Mouse (Mus musculus): Measurements from ENCODE around the gene Ifnlr1. TPM values are rescaled to one million over a fixed set of nuclear protein-coding genes. Genes with fewer than 3 reads are reported as not detected.

The Ifnlr1 gene
- total and polyA plus RNA-seq, 3 experiments = 1.8 to 3.2 (median 2.0) TPM

- intact Hi-C loops (cut with DNase I) = no loop called here
- 58% methylated on average over 5 of the region's 5 CpGs for WGBS
Measured at GRCm38 (mm10) chr4:135738237-135738636, 52.1 kb downstream of the Ifnlr1 start.

DNA sequence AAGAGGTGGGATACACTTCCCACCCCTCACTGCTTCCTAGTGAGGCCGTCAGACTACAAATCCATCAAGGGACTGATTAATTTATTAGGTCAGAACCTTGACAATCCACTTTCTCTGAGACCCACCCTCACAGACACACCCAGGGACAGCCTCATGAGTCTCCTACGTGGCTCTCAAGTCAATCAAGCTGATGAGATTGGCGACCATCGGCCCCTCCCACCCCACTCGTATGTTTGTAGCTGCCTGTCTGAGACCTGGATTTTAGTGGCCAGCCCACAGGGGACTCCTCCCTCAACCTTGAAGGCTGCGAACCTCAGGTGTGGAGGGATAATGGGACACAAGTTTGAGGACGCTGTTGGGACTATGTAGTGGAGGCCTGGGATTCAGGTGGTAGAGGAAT is 53.1 kb downstream of the Ifnlr1 start:
- 68% methylated on average over 7 of the region's 7 CpGs for WGBS
- no peak overlapping the region for H3K4me3 ChIP-seq
- H3K27me3 ChIP-seq (ENCODE audit: control insufficient read depth, insufficient read depth, low read length) = no peaks in the 10 kb centered on the region
- no peak for DNase-seq
- no peak overlapping the region for H3K27ac ChIP-seq
- H3K4me1 ChIP-seq (ENCODE audit: control insufficient read depth, insufficient read depth, low read length) = no peaks in the 10 kb centered on the region
- no peak overlapping the region for H3K9ac ChIP-seq (ENCODE audit: low read depth, low read length)
- no peaks in the 10 kb centered on the region for H3K79me2 ChIP-seq (replicated peaks; ENCODE audit: control insufficient read depth, insufficient read depth, low read length)
- no peaks in the 10 kb centered on the region for H3K36me3 ChIP-seq (ENCODE audit: control insufficient read depth, insufficient read depth, low read length)
- TF ChIP-seq POLR2A (IDR thresholded peaks at IDR 0.05; ENCODE audit: insufficient read depth, low read depth, low read length) (no peak), EP300 (IDR thresholded peaks at IDR 0.05; ENCODE audit: insufficient read depth, low read depth, low read length) (no peak), CTCF (IDR thresholded peaks at IDR 0.05) (no peak)
- intact Hi-C loops (cut with DNase I) = no loop called here

More at GRCm38 (mm10) chr4:135738237-135738636, 52.1 kb downstream of the Ifnlr1 start:
- H3K9ac ChIP-seq (ENCODE audit: low read depth, low read length) = no peak overlapping the region
- DNase-seq = no peak
- no peaks in the 10 kb centered on the region for H3K79me2 ChIP-seq (replicated peaks; ENCODE audit: control insufficient read depth, insufficient read depth, low read length)
- H3K4me3 ChIP-seq = no peak overlapping the region
- TF ChIP-seq POLR2A (IDR thresholded peaks at IDR 0.05; ENCODE audit: insufficient read depth, low read depth, low read length) (no peak), EP300 (IDR thresholded peaks at IDR 0.05; ENCODE audit: insufficient read depth, low read depth, low read length) (no peak), CTCF (IDR thresholded peaks at IDR 0.05) (no peak)
- no peaks in the 10 kb centered on the region for H3K36me3 ChIP-seq (ENCODE audit: control insufficient read depth, insufficient read depth, low read length)
- no peaks in the 10 kb centered on the region for H3K4me1 ChIP-seq (ENCODE audit: control insufficient read depth, insufficient read depth, low read length)
- H3K27me3 ChIP-seq (ENCODE audit: control insufficient read depth, insufficient read depth, low read length) = no peaks in the 10 kb centered on the region
- H3K27ac ChIP-seq = no peak overlapping the region

DNA sequence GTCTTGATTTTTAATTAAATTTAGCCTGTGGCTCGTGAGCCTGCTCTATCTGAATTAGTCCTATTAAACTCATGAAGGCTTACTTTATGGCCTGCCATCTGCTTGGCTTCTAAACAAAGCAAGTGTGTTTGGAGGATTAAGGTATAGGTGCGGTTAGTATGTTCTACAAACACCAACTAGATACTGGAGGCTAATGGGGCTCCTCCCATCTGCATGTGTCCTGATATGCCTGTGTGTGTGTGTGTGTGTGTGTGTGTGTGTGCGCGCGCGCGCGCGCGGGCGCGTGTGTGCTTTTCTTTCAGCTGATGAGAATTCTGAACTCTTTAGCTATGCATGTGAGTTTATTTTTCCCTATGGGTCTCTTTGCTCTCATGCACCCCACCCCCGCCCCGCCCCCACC is 53.6 kb downstream of the Ifnlr1 start:
- H3K4me1 ChIP-seq (ENCODE audit: control insufficient read depth, insufficient read depth, low read length) = no peaks in the 10 kb centered on the region
- 96% methylated on average over 14 of the region's 14 CpGs for WGBS
- no peak overlapping the region for H3K4me3 ChIP-seq
- no peak for DNase-seq
- no peaks in the 10 kb centered on the region for H3K36me3 ChIP-seq (ENCODE audit: control insufficient read depth, insufficient read depth, low read length)
- intact Hi-C loops (cut with DNase I) = no loop called here
- H3K79me2 ChIP-seq (replicated peaks; ENCODE audit: control insufficient read depth, insufficient read depth, low read length) = no peaks in the 10 kb centered on the region
- H3K27ac ChIP-seq = no peak overlapping the region
- no peaks in the 10 kb centered on the region for H3K27me3 ChIP-seq (ENCODE audit: control insufficient read depth, insufficient read depth, low read length)
- no peak for TF ChIP-seq POLR2A (IDR thresholded peaks at IDR 0.05; ENCODE audit: insufficient read depth, low read depth, low read length)
- TF ChIP-seq EP300 (IDR thresholded peaks at IDR 0.05; ENCODE audit: insufficient read depth, low read depth, low read length) = no peak
- no peak for TF ChIP-seq CTCF (IDR thresholded peaks at IDR 0.05)
- H3K9ac ChIP-seq (ENCODE audit: low read depth, low read length) = no peak overlapping the region

DNA sequence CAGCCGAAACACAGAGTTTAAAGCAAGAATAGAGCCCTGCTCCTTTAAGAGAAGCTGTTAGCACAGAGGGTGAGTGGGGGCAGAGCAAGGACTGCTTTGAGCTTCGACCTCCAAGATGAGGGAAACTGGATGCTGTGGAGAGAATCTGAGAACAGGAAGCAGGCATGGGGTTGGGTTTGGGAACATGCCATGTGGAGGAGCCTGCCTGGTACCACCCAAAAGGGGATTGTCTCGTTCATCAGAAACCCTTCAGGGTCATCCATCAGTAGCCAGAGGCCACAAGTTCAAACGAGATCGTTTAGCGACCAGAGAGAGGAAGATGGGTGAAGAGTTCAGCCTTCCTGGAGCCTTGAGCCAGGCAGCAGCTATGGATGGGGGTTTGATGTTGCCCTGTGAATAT is 57.4 kb downstream of the Ifnlr1 start:
- no peak overlapping the region for H3K9ac ChIP-seq (ENCODE audit: low read depth, low read length)
- no peak for DNase-seq
- no peaks in the 10 kb centered on the region for H3K27me3 ChIP-seq (ENCODE audit: control insufficient read depth, insufficient read depth, low read length)
- intact Hi-C loops (cut with DNase I) = no loop called here
- no peak for TF ChIP-seq EP300 (IDR thresholded peaks at IDR 0.05; ENCODE audit: insufficient read depth, low read depth, low read length)
- no peak for TF ChIP-seq POLR2A (IDR thresholded peaks at IDR 0.05; ENCODE audit: insufficient read depth, low read depth, low read length)
- TF ChIP-seq CTCF (IDR thresholded peaks at IDR 0.05) = no peak
- no peaks in the 10 kb centered on the region for H3K36me3 ChIP-seq (ENCODE audit: control insufficient read depth, insufficient read depth, low read length)
- no peak overlapping the region for H3K27ac ChIP-seq
- WGBS = 35% methylated on average over 6 of the region's 6 CpGs
- H3K4me1 ChIP-seq (ENCODE audit: control insufficient read depth, insufficient read depth, low read length) = peaks cover 2% of the 10 kb centered on the region; the same call in 1 of the 2 replicates
- H3K79me2 ChIP-seq (replicated peaks; ENCODE audit: control insufficient read depth, insufficient read depth, low read length) = no peaks in the 10 kb centered on the region
- H3K4me3 ChIP-seq = no peak overlapping the region

DNA sequence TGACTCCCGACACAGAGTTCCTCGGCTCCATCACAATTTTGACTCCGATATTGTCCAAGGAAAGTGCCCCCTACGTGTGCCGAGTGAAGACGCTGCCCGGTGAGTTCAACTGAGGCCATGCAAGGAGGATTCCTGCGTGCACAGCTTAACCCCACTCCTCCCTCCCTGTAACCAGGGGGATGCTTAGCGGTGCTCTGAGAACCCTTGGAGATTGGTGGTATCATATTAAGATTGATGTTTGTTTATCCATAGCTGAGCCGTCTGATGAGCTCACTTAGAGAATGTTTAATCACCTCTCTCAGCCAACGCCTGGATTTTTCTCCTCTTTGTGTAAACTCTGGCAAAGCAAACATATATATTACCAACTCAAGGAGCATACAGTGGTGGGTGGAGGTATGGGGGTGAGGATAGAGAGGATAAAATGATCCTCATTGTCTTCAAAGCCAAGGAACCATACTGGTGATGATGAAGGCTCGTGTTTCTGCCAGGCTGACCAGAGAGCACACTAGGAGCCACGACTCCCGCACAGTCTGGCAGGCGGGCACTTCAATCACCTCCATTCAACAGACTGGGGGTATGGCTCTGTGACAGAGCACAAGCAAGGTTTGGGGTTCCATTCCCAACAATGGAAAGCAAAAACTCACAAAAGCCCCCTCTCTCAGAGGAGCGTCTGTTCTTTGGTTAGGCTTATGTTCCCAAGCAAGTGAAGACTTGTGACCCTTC is 58.8 kb downstream of the Ifnlr1 start:
- no peak for DNase-seq
- 54% methylated on average over 16 of the region's 16 CpGs for WGBS
- peak overlapping the region; percentile 62 for H3K27ac ChIP-seq
- no peak overlapping the region for H3K9ac ChIP-seq (ENCODE audit: low read depth, low read length)
- peaks cover 2% of the 10 kb centered on the region; the same call in 1 of the 2 replicates for H3K4me1 ChIP-seq (ENCODE audit: control insufficient read depth, insufficient read depth, low read length)
- intact Hi-C loops (cut with DNase I) = no loop called here
- TF ChIP-seq CTCF (IDR thresholded peaks at IDR 0.05) (no peak), POLR2A (IDR thresholded peaks at IDR 0.05; ENCODE audit: insufficient read depth, low read depth, low read length) (no peak), EP300 (IDR thresholded peaks at IDR 0.05; ENCODE audit: insufficient read depth, low read depth, low read length) (no peak)
- H3K36me3 ChIP-seq (ENCODE audit: control insufficient read depth, insufficient read depth, low read length) = no peaks in the 10 kb centered on the region
- H3K27me3 ChIP-seq (ENCODE audit: control insufficient read depth, insufficient read depth, low read length) = no peaks in the 10 kb centered on the region
- H3K79me2 ChIP-seq (replicated peaks; ENCODE audit: control insufficient read depth, insufficient read depth, low read length) = no peaks in the 10 kb centered on the region
- no peak overlapping the region for H3K4me3 ChIP-seq

GRCm38 (mm10) chr4:135745613-135746012 is 59.5 kb downstream of the Ifnlr1 start:
- Histone ChIP-seq H3K27ac (peak overlapping the region; percentile 62), H3K4me3 (no peak overlapping the region), H3K9ac (ENCODE audit: low read depth, low read length) (no peak overlapping the region), H3K36me3 (ENCODE audit: control insufficient read depth, insufficient read depth, low read length) (no peaks in the 10 kb centered on the region), H3K27me3 (ENCODE audit: control insufficient read depth, insufficient read depth, low read length) (no peaks in the 10 kb centered on the region), H3K79me2 (replicated peaks; ENCODE audit: control insufficient read depth, insufficient read depth, low read length) (no peaks in the 10 kb centered on the region), H3K4me1 (ENCODE audit: control insufficient read depth, insufficient read depth, low read length) (peaks cover 2% of the 10 kb centered on the region; the same call in 1 of the 2 replicates)
- intact Hi-C loops (cut with DNase I) = no loop called here
- DNase-seq = peak; percentile 58 to 76
- no peak for TF ChIP-seq CTCF (IDR thresholded peaks at IDR 0.05)
- peak; percentile 89 for TF ChIP-seq EP300 (IDR thresholded peaks at IDR 0.05; ENCODE audit: insufficient read depth, low read depth, low read length)
- 0 out of 2 replicates have a peak, but pooled peaks have one; percentile 16 for TF ChIP-seq POLR2A (IDR thresholded peaks at IDR 0.05; ENCODE audit: insufficient read depth, low read depth, low read length)
- 59% methylated on average over 10 of the region's 10 CpGs for WGBS

All from heart, adult 2 months (tissue).